10 mouse cellular contexts compared by ENCODE assay signal in genomic region chr3:127267846-127268245, GRCm38 (mm10).
DNase-seq lines count a peak whose midpoint lies in the region; ATAC-seq and TF ChIP-seq lines count a peak whose summit lies in the region.
"Had no signal": no experiment of that assay in that cellular context is flagged by ENCODE, and none has a peak within 500 bp of the region (broad histone marks: within the 10 kb centered on the region; RNA-seq: fewer than 3 reads in every experiment).

No protein-coding gene starts in this region.

- no peak overlapping the region for H3K9ac ChIP-seq in embryonic facial prominence, embryonic 15.5 days
- no peak overlapping the region for H3K9ac ChIP-seq in hindbrain, embryonic 16.5 days (ENCODE audit: low read depth, low read length)
- H3K9ac ChIP-seq: liver, embryonic 14.5 days had no signal

- H3K4me2 ChIP-seq in embryonic facial prominence, embryonic 15.5 days (replicated peaks): no peak overlapping the region
- no peak overlapping the region for H3K4me2 ChIP-seq in hindbrain, embryonic 16.5 days (ENCODE audit: low read length)
- H3K4me2 ChIP-seq in myocyte (ENCODE audit: low read depth): peak overlapping the region; percentile 24

- no peak overlapping the region for H3ac ChIP-seq in myocyte (ENCODE audit: control insufficient read depth, insufficient read length)

- no peak overlapping the region for H3K27ac ChIP-seq in gastrocnemius, adult 2 months
- no peak overlapping the region for H3K27ac ChIP-seq in embryonic facial prominence, embryonic 15.5 days (replicated peaks)
- H3K27ac ChIP-seq in hindbrain, embryonic 16.5 days (ENCODE audit: low read depth, low read length): no peak overlapping the region
- H3K27ac ChIP-seq: liver, embryonic 14.5 days had no signal

- no peaks in the 10 kb centered on the region for H3K4me1 ChIP-seq in embryonic facial prominence, embryonic 15.5 days
- no peaks in the 10 kb centered on the region for H3K4me1 ChIP-seq in hindbrain, embryonic 16.5 days (ENCODE audit: control insufficient read depth, insufficient read depth, low read depth, low read length)

- TF ChIP-seq POLR2A in myocyte (IDR thresholded peaks at IDR 0.05; ENCODE audit: insufficient read length, low read depth): no peak

- no peak overlapping the region for H3K4me3 ChIP-seq in gastrocnemius, adult 2 months
- no peak overlapping the region for H3K4me3 ChIP-seq in embryonic facial prominence, embryonic 15.5 days (replicated peaks)
- H3K4me3 ChIP-seq in hindbrain, embryonic 16.5 days (ENCODE audit: low read length): no peak overlapping the region
- no peak overlapping the region for H3K4me3 ChIP-seq in myocyte

- no peaks in the 10 kb centered on the region for H3K36me3 ChIP-seq in embryonic facial prominence, embryonic 15.5 days
- no peaks in the 10 kb centered on the region for H3K36me3 ChIP-seq in hindbrain, embryonic 16.5 days (ENCODE audit: control insufficient read depth, insufficient read depth, low read length)
- H3K36me3 ChIP-seq in myocyte (ENCODE audit: control insufficient read depth, insufficient read depth): no peaks in the 10 kb centered on the region

- DNase-seq in gastrocnemius, adult 2 months: peak; percentile 22
- DNase-seq in gastrocnemius, postnatal 36 days: no peak
- DNase-seq in adrenal gland, postnatal 36 days: no peak
- no peak for DNase-seq in adrenal gland, adult 8-10 months
- no peak for DNase-seq in gastrocnemius, adult 18-20 months (ENCODE audit: low spot score)
- DNase-seq: kidney, adult 9 months had no signal

- 36% methylated on average over 6 of the region's 6 CpGs for WGBS in embryonic facial prominence, embryonic 15.5 days
- WGBS in hindbrain, embryonic 16.5 days: 17% methylated on average over 6 of the region's 6 CpGs

- no peaks in the 10 kb centered on the region for H3K27me3 ChIP-seq in embryonic facial prominence, embryonic 15.5 days
- no peaks in the 10 kb centered on the region for H3K27me3 ChIP-seq in hindbrain, embryonic 16.5 days (replicated peaks; ENCODE audit: control insufficient read depth, insufficient read depth, low read length)
- H3K27me3 ChIP-seq in myocyte (ENCODE audit: control insufficient read depth, insufficient read depth, insufficient read length): no peaks in the 10 kb centered on the region

- H3K79me2 ChIP-seq in myocyte (ENCODE audit: control insufficient read depth, insufficient read depth): no peaks in the 10 kb centered on the region

- H3K9me3 ChIP-seq in embryonic facial prominence, embryonic 15.5 days (replicated peaks): no peaks in the 10 kb centered on the region
- no peaks in the 10 kb centered on the region for H3K9me3 ChIP-seq in hindbrain, embryonic 16.5 days (ENCODE audit: control insufficient read depth, low read length)

- ATAC-seq in embryonic facial prominence, embryonic 15.5 days (ENCODE audit: insufficient number of reproducible peaks, low FRiP score, low TSS enrichment, low read depth): peak; percentile 65; the same call in 1 of the 2 replicates
- ATAC-seq in hindbrain, embryonic 16.5 days: peak; percentile 58

- TF ChIP-seq CTCF in gastrocnemius, adult 2 months (IDR thresholded peaks at IDR 0.05): no peak

- intact Hi-C loops in gastrocnemius, adult 2 months (cut with DNase I): no loop called here
- intact Hi-C loops in gastrocnemius, postnatal 36 days (cut with DNase I): no loop called here

TF ChIP-seq in myocyte, 11 proteins besides CTCF, POLR2A, EP300 and RAD21:
- TF ChIP-seq POLR2AphosphoS2 (IDR thresholded peaks at IDR 0.05; ENCODE audit: insufficient read length, low read depth) (no peak), MYOG (IDR thresholded peaks at IDR 0.05; ENCODE audit: control insufficient read depth in 1 of 3, insufficient read depth in 1 of 3, insufficient read length in 2 of 3, low read depth in 2 of 3) (peak in 2 of 3 experiments; percentile 75 to 83), MYOD1 (IDR thresholded peaks at IDR 0.05; ENCODE audit: control insufficient read depth in 1 of 3, insufficient read length in 2 of 3, low read depth in 2 of 3) (peak; percentile 0 to 78 (median 69)), E2F4 (IDR thresholded peaks at IDR 0.05; ENCODE audit: insufficient read depth) (no peak), TCF12 (IDR thresholded peaks at IDR 0.05; ENCODE audit: insufficient read depth, poor library complexity, severe bottlenecking) (peak; percentile 76), TCF3 (IDR thresholded peaks at IDR 0.05; ENCODE audit: insufficient read length, low read depth) (peak; percentile 78)
